ENCODE assay signal across 16 mouse cellular contexts in the genomic region with DNA sequence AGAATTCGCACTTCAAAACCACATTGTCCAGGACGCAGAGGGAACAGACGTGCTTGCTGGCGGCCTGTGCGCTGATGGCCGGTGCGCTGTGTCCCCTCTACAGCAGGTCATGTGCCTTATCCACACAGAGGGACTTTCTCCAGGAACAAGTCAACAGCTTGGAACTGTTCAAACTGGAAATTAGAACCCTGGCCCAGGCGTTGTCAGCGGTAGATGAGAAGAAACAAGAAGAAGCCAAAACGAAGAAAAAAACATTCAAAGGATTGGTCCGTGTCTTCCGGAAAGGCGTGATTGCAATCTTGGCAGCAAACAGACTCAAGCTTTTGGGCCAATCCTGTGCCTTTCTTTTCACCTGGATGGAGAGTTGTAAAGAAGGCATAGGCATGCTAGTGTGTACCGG.
"Had no signal": no experiment of that assay in that cellular context is flagged by ENCODE, and none has a peak within 500 bp of the region (broad histone marks: within the 10 kb centered on the region; RNA-seq: fewer than 3 reads in every experiment).

No protein-coding gene starts in this region.

- H3K36me3 ChIP-seq: liver, embryonic 13.5 days; midbrain, embryonic 10.5 days; midbrain, embryonic 13.5 days; neural tube, embryonic 13.5 days; stomach, embryonic 15.5 days had no signal

- H3K27me3 ChIP-seq: liver, embryonic 13.5 days; megakaryocyte, embryonic 14.5 days; midbrain, embryonic 13.5 days; neural tube, embryonic 13.5 days; stomach, embryonic 15.5 days had no signal

- DNase-seq: kidney, adult 9 months; kidney, postnatal 14 days; kidney, postnatal 4 days; layer of hippocampus, adult 9-11 months; liver, embryonic 13.5 days; lung, adult 2 months; retina, postnatal 1 day; right cerebral cortex, postnatal 25 days; spleen, adult 18-20 months; thymus, postnatal 25 days had no signal

- H3K4me3 ChIP-seq: liver, embryonic 13.5 days; megakaryocyte, embryonic 14.5 days; midbrain, embryonic 10.5 days; midbrain, embryonic 13.5 days; myocyte; neural tube, embryonic 13.5 days; stomach, embryonic 15.5 days had no signal

- H3K4me1 ChIP-seq: liver, embryonic 13.5 days; megakaryocyte, embryonic 14.5 days; midbrain, embryonic 10.5 days; midbrain, embryonic 13.5 days; neural tube, embryonic 13.5 days; stomach, embryonic 15.5 days had no signal

- H3K9me3 ChIP-seq: liver, embryonic 13.5 days; midbrain, embryonic 10.5 days; midbrain, embryonic 13.5 days; neural tube, embryonic 13.5 days; stomach, embryonic 15.5 days had no signal

- H3K27ac ChIP-seq: liver, embryonic 13.5 days; midbrain, embryonic 10.5 days; midbrain, embryonic 13.5 days; neural tube, embryonic 13.5 days; stomach, embryonic 15.5 days had no signal
